Mouse (Mus musculus) thymus, postnatal 10 days (tissue): ENCODE data around the gene Arl15.

Source experiments
- DNase-seq, 2 experiments: peaks; one replicate each; pipeline ENCODE4 v3.0.0; 2021; ENCODE audit warnings: low spot score in 2 of 2

The Arl15 gene

DNA sequence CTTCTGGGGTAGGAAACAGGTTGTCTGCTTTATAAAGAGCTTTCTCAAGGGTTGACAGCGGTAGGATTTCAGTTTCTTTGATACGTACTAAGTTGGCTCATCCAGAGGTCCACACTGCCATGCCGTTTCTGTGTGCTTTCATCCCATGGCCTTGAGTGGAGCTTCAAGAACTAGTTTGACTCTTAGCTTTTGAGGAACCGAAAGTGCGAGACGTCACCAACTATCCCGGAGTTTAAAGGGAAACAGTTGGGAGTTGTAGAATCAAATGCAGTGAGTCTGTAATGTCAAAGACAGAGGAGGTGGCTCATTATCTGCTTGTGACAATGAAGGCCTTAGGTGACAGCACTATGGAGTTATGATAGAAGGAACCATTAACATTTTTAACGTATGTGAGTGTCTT, 49.6 kb downstream of the Arl15 start:
- DNase-seq, result no peak

DNA sequence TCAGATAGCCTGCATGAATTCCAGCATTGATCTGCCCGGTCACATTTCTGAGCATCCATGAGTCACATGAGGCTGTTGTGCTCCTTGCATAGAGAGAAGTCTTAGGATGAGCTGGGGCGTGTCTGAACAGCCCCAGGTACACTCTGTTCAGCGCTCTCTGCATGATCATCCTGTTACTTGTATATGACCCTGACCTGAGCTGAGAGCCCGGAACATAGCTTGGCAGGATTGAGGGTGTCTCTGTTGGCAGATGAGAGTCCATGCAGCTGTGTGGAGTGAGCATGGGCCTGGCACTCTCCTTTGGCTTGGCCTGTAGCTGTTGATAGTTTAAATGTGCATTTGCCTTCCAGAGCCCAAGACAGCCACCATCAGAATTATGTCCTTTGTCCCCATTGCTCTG, 50.4 kb downstream of the Arl15 start:
- DNase-seq, result no peak

DNA sequence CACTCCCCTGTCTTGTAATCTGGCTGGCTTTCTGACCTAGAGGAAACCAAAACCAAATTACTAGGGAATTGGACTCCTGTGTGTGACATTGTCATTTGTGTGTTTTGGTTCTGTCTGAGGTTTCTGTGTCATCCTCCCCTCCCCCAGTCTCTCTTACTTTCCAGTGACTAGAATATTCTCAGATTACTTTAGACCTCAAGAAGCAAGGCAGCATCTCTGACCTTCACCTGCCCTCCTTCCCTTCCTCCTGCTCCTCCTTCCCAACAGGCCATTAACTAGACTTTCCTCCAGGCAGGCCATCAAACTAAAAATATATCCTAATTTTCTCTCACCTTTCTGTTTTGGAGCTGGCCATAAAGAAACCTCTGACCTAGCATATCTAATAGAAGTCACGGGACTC, 50.9 kb downstream of the Arl15 start:
- DNase-seq, result no peak

DNA sequence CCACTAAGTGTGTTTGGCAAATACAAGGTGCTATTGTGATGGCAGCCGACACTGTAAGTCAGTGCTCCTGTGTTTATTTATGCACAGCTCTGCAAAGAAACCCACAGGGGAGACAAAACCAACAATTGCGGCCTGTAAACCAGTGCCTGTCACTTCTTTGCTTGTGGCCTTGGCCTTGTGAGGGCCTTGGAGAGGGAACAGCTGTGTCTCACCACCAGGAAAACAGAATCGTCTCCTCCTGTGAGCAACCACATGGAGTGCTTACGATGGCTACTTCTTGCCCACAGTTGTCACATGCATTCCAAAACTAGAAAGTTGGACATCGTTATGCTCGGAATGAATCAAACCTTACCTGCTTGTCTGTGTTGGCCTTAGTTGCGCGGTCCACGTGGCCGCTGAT, 52.1 kb downstream of the Arl15 start:
- no peak for DNase-seq

DNA sequence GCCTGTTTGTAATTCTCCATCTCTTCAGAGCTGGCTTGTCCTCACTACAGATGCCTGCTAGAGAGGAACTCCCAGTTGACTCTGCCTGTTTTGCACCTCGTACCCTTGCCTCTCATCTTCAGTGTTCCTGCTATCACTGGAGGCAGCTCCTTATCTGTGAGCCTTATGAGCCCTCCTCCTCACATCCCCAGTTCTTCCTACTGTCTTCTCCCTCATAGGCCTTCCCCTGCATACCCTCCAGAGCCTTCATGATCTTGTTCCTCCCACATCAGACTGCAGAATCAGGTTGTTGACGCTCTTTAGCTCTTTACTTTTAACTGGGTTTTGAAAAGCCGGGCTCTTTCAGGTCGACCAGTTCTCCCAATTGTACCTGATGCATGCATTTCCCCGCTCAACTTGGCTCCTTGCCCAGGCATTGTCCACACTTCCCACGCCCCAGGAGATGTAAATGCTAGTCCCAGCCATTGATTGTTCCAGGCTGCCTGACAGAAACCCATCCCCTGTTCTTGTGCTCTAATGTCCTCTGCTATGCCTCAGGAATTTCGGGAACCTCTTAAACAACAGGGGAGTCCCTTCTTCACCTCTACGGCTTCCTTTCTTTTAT, 56.2 kb downstream of the Arl15 start:
- DNase-seq, result no peak

DNA sequence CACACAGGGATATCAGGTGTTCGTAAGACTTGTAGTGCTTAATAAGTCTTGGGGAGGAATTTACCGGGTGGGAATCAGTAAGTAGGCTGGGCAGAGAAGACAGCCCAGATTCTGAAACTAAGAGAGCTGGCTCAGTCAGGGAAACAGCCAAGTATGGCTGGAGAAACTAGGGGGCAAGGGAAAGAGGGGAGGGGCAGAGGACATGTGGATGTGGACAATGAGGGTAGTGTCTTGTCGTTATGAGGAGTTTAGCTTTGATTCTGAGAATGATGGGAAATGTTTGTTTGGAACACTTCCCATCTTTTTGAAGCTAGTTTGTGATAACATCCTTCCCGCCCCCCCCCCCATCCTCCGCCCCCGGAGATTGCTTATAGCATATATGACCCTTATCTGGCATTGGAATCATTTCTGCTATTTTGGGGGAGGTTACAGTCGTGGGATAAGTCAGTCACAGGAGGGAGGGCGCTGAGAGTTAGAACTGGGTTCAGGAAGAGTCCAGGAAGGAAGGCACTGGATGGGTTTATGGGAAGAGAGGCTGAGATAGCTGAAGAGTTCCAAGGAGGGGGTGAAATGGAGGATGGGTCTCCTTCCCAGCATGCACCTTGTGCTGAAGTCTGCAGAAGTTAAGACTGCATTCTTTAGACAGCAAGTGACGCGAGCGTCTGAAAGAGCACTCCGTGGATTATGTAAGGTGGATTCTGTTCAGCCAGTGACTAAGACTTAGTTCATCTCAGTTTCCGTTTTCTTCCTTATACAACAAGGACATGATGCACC, 57.5 kb downstream of the Arl15 start:
- no peak for DNase-seq

DNA sequence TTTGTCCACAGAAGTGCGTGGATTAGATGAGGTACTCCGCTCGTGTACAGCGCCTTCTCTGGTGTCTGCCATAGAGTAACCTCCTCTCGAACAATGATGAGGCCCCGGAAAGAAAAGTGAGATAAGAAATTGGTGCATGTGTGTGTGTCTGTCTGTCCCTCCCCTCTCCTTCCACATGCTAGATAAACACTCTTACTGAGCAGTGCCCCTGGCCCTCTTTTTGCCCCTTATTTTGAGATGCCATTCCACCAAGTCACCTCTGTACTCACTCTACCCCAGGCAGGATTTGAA, 58.0 kb downstream of the Arl15 start:
- no peak for DNase-seq

DNA sequence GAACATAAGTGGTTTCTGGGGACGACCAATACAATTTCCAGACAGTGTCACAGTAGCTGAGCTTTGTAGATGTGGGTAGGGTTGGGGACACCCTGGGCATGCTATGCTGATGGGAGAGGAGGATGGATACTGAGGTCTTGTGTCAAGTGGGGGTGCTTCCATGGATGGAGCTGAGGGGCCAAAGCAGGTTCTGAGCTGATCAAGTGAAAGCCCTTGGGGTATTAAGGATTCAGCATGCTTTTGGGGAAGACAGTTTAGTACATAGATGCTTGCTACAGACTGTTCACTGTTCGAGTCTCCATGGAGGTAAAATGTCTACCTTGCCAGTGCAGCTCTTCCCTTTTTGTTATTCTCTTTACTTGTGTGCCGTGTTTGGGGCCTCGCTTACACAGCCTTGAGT, 59.8 kb downstream of the Arl15 start:
- no peak for DNase-seq

DNA sequence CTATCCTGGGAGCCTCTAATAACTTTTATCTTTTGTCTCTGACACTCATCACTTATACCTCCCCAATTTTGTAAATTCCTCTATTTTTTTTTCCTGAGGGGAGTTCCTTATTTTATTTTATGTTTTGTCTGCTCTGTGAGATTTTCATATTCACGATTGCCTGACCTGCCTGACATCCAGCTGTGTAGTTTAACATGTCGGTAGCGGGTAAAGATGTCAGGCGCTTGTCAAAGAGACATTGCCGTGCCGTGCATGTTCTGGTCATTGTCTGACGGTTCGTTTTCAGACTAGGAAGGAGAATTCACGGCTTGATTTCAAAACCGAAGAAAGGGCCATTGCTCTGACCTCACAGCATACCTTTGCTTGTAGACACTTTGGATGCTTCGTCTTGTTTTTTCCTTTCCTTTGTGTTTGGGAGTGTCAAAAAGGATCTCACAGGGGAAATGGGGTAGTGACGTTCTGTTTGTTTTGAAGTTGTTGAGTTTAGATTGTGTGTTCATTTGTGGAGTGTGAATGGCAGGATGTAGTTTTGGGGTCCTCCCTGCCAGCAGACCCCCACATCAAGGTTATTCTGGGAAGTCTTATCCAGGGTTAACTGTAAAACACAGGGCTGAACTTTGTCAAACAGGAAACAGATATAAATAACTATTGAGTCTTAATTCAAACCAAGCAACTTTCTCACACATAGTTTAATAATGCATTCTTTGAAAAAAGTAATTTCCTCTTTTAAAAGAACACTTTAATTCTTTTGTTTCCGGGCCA, 60.4 kb downstream of the Arl15 start:
- DNase-seq, result no peak

DNA sequence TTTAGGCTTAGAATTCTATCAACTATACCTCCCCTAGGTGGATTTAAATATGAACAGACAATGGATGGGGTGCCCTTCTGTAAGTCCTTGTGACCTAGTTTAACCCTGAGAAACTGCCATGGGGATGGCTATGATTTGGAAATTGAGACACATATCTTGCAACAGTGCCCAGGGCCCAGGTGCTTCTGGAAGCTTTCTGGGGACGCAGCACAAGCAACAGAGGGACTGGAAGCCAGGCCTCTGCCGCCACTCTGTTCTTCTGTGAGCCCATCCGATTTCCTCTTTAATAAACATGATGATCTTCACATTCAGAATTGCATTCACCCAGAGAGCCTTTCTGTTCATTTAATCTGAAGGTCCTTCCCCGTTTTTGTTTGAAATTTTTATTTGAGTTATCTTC, 62.6 kb downstream of the Arl15 start:
- no peak for DNase-seq

DNA sequence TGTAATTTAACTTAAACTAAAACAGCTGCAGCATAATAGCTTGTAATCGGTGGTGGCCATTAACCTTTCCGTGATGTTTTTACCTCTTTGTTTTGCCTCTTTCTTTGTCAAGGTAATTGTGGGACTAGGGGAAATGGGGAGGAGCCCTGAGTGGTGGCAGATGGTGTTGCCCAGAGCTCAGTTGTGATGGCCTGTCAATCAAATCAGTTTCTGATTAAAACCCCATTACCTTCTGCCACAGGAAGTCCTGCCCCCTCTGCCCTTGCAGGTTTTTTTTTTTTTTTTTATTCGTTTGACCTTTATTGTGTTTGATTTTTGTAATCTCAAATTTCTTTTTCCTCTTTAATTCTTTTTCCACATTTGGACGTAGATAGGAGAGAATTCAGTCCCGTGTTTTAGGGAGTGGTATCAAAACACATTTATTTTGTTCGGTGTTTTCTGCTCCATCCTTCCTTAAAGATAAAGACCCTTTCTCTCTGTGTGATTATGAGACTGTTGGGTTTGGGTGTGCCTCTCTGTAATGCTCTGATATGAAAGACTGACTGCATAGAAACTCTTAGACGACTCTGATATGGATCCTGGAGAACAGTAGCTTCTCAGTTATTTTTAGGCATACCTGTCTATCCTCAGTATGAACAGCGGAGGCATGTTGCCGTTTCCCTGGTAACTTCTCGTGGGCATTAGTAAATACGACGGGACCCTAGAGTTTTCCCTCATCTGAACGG, 64.5 kb downstream of the Arl15 start:
- no peak for DNase-seq

DNA sequence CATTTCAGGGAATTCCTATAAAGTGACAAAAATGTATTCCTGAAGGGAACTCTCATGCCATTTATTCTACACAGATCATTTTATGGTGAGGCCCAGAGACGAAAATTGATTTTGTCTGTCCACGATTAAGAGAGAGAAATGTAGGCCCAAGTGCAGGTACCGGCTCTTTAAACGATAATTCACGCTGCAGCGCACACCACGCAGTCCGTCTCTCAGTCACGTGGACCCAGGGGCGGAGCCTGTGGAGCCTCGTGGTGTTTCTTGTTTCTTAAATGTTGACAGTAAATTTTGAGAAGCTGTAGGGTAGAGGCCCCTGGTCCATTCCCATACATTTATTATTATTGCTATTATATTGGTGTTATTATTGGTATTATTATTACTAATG, 65.1 kb downstream of the Arl15 start:
- no peak for DNase-seq

DNA sequence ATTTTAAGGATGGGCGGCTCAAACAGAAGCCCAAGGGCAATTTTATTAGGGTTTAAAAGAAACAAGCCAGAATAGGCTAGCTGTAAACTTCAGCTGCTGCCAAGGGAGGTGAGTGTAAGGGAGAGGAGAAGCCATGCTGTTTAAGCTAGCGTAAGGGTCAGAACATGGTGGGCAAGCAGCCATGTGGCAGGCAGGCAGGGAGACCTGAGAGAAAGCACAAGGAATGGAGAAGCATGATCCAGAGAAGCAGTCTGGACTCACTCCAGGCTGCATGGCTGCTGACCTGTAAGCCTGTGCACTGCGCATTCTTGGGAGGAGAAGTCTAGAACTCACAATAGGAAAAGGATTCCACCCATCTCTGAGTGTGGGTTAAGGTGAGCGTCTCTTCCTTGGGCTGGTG, 66.5 kb downstream of the Arl15 start:
- no peak for DNase-seq

DNA sequence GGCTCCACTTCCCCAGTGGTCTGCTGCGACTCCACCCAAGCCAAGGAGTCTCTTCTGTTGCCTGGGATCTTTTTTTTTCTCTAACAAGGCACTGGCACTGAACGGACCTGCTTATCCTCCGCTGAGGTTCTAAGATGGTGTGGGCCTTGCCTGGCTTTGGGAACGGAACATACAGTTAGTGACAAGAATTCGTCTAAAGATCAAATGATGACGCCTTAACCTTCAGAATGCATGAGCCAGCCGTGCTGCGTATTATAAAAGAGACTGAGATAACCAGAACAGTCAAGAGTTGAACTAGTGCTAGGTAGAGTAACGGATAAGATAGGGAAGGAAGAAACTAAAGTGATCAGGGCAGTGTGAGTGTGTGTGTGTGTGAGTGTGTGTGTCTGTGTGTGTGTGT, 66.9 kb downstream of the Arl15 start:
- no peak for DNase-seq

DNA sequence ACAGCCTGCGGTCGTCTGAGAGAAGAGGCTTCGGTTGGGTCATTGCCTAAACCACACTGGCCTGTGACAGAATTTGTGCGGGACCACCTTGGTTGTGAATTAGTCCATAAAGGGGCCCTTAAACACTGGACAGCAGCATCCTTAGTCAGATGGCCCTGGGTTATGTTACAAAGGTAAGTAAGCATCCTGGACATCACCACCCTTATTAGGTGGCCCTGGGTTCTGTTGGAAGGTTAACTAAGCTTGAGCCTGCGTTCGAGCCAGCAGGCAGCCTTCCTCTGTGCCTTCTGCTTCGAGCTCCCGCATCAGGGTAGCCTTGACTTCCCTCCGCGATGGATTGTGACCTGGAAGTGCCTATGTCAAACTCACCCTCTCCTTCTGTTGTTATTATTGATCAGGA, 68.6 kb downstream of the Arl15 start:
- no peak for DNase-seq

DNA sequence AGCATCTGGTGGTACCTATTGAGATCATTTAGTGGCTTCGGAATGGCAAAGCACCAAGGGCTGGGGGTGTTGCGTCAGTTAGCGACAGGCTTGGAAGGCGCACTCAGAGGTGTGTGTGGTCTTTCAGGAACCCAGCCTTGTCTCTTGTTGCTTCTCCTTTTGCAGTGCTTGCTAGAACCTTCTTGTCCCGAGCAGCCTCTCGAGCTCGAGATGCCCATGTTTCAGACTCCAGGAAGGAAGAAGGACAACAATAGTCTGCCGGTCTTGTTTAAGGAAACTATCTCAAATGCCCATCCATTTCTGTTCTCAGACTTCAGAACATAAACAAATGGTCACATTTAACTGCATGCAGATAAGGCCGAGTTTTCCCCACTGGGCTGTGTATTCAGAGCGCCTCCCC, 69.4 kb downstream of the Arl15 start:
- no peak for DNase-seq

DNA sequence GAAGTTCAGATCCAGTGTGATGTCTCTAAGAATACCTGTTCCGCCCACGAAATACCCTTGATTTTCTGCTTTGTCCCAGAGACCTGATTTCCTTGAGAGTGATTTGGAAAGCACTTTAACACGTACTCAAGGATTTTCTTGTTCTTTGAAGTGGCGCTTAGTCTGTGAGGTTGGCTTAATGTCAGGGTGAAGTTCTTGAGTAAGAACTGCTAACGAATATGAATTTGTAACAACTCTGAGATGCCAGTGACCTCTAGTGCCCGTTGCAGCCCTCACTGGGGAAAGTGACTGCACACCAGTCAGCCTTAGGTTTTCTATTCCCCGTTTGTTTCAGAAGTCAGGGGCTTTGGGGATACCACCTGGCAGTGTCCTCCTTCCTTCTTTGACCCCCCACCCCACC, 70.0 kb downstream of the Arl15 start:
- no peak for DNase-seq

DNA sequence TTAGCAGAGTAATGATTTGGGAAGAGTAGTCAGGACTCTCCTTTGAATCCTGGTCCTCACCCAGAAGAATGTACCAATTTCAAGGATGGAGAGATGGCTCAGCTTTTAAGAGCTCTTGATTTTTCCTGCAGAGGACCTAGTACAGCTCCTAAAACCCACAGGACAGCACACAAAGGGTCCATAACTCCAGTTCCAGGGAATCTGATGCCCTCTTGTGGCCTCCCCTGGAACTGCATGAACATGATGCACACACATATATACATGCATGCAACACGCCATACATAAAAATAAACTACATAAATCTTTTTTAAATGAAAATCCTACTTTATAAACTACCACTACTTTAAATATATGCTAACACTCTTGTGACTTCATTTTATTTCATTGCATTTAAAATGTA, 70.6 kb downstream of the Arl15 start:
- peak; percentile 36 to 63 for DNase-seq

DNA sequence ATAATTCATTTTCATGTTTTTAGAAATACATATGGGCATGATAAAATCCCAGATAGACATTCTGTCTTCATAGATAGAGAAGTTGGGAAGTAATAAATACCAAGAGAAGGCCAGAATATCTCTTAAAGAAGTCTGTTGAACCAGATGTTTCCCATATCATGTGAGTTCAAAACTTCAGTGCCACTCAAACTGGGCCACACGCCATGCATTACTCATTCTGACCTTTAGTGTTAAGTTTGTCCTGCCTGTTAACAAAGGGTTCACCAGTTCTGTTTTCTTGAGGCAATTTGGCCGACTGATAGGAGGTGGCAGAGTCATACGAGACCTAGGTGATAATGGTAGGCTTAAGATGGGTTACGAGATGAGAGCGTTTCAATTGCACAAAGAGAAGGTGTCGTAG, 71.1 kb downstream of the Arl15 start:
- no peak for DNase-seq

DNA sequence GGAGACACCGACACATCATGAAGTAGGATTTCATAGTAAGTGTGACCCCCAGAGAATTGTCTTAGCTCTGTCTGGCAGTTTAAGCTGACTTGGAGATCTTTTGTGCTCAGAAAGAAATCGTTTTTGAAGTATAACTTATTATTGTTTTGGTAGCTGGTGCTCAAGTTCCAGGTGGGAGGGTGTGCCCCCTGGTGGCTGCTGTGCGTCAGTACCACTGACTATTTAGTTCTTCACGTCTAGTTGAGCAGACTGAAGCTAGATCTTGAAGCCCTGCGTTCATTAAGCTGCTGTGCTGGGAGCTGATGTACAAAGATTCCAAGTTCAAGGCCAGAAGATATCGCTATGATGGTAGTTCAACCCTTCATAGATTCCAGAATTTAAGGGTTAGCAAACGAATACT, 71.5 kb downstream of the Arl15 start:
- peak; percentile 38 to 66 for DNase-seq

DNA sequence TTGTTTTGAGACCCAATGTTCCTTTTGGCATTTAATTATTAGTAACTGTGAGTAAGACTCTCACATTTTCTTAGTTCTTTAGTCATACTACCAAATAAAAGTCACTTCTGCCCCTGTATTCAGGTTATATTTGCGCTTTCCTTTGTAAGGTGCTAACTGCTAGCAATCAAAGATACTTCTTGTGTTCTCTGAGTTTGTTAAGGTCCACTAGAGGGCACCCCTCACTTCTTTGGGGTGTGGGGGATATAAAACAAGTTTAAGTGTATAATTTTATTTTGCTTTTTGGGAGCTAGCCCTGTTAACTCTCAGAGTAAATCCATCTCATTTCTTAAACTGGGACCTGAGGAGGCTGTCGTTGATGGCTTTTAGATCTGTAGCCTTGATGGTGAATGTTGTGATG, 73.4 kb downstream of the Arl15 start:
- peak in 1 of 2 experiments; percentile 19 for DNase-seq
